Mouse (Mus musculus): ENCODE measurements around the gene Rnf4. TPM values are rescaled to one million over a fixed set of nuclear protein-coding genes. Genes with fewer than 3 reads are reported as not detected.
A peak's percentile ranks its signal among the peaks of the same experiment; 100 is the strongest.

Rnf4 gene
- polyA plus RNA-seq, 1 experiment from 2014 or later, result 138 TPM

DNA sequence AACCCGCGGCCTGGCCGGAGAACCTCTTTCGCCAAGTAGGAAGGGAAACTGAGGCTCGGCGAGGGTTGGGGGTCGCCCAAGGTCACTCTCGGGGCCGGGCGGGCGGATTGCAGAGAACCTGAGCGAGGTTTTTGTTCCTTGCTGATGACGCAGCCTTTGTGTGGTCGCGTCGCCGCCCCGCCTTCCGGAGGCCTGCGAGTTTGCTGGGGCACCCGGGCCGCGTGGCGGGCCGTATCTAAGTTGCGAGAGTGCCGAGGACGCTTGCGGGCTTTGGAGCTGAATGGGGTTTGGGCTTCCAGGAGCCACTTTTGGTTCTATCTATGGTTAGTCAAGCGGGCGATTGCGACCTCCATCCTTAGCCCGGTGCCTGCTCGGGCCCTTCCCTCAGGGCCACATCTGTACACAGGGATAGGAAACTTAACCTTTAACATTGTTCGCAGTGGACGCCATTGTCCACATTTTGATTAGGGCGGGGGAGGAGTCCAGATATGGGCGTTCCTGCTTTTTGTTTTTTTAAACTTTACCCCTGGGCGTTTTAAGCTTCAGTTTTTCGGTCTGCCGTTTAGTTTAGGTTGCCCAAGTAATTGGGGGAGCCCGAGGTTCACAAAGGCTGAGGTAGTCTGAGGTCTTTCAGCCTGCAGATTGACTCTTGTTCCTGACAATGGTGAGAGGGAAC lies 824 bp downstream of the Rnf4 start:
- peak; percentile 76 for DNase-seq (ENCODE audit: low spot score)

DNA sequence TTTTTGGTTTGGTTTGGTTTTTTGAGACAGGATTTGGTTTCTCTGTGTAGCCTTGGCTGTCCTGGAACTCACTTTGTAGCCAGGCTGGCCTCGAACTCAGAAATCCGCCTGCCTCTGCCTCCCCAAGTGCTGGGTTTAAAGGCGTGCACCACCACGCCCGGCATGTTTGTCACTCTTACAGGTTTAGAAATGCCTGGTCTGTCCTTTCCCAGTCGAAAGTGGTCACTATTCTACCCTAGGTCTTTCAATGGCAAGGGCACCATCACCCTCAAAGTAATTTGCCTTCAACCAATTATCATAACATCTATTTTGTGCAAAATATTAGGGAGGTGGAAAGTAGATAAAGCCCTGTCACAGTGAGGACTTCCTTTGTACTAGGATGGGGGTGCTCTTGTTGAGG lies 4.2 kb downstream of the Rnf4 start:
- DNase-seq (ENCODE audit: low spot score), result no peak

DNA sequence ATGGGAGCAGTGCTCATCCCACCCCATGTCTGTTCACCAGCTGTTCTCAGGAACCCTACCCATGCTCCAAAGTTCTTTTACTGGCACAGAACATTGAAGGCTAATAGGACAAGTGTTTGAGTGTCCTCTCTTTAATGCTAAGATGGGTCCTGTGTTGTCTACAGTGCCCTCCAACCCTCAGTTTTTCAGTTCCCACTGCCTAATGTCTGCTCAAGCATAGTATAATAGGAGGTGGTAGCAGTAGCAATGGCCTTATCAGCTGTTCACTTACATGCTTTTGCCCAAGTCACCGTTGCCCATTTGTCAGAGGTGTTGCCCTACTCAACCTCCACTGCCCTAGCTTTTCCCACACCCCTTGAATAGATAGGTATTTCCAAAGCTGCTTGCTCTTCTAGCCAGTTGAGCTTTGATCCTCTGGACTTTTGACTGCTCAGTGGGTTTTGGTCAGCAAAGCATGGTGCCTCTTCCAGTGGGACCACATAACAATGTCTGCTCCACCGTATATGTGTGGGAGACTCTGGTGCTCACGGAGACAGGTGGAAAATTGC lies 16.1 kb downstream of the Rnf4 start:
- no peak for DNase-seq (ENCODE audit: low spot score)

DNA sequence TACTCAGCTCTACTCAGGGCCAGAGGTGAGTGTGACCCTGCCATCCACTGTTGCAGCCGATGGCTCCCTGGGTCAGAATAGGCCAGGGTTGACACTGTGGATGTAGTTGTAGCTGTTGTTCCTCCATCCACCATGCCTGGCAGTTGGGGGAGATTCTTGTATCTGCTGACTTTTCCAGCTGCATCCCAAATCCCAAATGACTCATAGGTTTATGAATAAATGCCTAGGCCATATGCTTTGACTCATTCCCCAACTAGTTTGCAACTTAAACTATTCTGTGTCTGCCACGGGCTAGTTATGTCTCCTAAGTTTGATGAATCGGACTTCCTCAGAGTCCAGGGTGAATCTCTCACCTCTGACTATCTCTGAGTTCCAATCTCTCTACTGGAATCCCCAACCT lies 24.2 kb downstream of the Rnf4 start:
- no peak for DNase-seq (ENCODE audit: low spot score)

DNA sequence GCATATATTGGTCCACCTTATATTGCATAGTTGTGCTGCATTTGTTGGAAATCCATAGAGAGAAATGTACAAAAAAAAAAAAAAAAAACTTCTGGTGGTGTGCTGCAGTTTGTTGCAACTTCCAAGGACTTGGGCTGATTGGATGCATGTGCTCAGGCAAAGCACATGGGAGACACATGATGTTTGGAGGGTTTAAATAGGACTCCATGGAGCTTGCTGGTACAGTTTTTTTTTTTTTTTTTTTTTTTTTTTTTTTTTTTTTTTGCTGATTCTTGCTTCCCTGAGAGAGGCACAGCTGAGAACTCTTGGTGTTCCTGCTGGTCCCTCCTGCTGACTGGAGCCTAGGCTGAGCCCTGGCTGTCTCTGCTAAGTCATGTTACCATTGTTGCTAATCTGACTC lies 27.0 kb downstream of the Rnf4 start:
- no peak for DNase-seq (ENCODE audit: low spot score)

DNA sequence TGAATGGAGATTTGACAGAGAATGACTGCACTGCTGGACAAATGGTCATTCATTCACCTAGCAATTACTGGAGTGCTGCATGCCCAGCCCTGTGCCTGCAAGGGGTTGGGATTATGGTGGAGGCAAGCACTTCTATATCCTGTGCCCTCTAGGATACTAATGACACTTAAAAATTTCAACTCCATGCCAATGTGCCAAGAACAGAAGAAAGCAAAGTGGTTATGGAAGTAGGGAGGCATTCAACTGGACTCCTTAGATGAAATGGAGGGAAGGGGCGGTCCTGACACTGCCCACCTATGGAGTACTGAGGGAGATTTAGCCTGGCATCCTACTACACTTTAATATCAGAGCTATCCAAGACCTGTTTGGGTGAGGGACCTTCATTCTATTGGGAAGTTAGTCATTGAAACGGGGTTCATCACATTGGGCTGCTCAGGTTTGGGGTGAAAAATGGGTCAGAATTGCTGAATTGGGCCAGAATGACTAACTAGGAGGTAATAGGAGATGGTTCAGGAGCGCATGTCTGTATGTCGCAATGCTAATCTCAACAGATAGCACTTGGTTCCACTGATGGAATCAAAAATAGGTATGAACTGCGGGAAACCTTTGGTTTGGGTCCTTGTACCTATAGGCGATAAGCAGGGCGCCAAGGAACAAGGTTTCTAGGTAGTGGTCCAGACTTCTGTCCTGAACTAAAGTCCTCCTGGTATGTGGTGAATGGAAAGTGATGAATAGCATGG lies 32.6 kb downstream of the Rnf4 start:
- no peak for DNase-seq (ENCODE audit: low spot score)

DNA sequence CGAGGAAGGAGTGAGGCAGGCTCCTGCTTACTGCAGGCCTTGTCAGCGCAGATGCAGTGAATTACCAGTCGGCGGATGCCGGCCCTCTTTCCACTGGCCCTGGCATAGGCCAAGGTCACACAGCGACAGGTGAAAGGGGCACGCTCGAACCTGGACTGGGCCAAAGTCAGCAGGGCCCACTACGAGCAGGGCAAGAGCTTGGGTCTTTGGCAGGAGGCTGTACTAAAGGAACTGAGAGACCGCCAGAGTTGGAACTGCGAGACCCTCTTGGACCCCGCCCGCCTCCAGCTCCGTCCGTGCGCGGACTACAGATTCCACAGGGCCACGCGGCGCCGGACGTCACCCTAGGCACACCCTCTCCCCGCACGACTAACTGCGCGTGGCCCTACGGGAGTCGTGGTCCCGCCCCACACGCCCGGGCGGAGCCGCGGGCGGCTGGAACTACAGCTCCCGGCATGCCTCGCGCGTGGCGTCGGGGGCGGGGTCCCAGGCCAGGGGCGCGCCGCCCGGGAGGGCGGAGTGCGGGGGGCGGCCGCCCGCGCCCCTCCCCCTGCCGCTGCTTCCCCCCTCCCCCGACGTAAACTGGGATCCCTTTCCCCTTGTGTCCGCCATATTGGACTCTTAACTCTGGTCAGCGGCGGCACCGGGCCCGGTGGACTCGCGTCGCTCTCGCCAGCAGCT lies 33.4 kb downstream of the Rnf4 start, which contains the start of gene Fam193a:
TSS of gene Fam193a (plus strand) at position 593 of the 681 bp plus-strand sequence.
- peak; percentile 98 for DNase-seq (ENCODE audit: low spot score)

DNA sequence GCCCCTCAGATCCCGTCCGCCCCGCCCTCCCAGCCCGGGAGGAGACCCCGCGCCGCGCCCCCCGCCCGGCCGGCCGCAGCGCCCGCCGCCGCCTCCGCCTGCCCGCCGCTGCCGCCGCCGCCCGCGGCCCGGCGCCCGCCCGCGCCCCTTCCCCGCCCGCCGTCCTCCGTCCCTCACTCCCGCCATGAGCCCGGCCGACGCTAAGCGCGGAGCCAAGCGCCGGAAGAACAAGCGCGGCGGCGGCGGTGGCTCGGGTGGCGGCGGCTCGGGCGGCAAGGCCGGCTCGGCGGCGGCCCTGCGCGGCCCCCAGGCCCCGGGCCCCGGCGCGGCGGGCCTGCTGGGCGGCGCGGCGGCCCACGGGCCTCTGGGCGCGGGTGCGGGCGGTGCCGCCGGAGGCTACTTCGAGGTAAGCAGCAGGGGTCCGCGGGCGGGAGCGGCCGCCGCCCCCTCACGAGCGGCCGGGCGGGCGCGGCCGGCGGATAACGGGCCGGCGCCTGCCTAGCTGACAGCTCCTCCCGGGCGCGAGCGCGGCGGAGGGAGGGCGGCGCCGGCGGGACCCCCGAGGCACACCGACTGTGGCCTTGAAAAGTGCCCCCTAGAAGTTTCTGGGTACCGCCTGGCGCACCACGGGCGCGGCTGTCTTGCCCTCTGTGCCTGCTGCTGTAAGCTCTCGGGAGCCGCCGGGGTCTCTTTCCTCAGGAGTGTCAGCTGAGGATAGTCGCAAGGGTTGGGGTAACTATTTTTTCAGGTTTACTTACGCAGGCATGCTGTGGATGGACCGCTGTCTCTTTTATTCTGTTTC lies 34.1 kb downstream of the Rnf4 start:
- peak; percentile 39 for DNase-seq (ENCODE audit: low spot score)

DNA sequence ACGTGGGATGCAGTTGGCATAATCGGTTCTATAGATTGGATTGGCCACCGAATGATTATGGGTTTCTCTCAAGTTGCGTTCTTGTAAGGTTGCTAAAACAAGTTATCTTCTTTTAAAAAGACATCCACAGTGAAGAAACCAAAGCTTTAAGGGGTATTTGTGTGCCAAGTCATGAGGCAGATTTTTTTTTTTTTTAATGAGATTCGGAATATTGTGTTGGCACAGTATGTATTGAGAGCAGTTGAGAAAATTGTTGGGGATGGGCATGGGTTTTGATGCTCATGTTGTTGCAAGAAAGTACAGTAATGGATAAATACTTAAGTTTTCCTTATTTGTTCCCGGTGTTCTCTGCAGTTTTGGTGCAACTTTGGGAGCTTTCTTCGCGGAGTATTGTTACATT lies 34.8 kb downstream of the Rnf4 start:
- no peak for DNase-seq (ENCODE audit: low spot score)

DNA sequence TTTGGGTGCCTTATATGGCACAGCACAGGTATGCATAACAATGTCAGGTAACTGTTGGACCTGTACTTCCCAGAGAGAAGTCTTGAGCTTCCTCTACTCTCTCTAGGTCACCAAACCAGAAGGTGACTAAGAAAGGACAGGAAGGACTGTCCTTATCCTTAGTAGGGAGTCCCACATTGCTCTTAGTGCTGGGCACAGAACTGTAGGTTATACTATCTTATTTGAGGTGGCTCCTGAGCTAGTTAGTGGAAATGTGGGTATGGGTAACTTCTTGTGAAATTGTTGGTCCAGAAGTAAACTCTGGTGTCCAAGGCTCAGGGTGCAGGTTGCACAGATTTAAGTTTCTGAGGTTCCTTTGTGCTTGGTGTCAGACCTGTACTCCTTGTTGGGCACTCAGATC lies 36.1 kb downstream of the Rnf4 start:
- DNase-seq (ENCODE audit: low spot score), result no peak

DNA sequence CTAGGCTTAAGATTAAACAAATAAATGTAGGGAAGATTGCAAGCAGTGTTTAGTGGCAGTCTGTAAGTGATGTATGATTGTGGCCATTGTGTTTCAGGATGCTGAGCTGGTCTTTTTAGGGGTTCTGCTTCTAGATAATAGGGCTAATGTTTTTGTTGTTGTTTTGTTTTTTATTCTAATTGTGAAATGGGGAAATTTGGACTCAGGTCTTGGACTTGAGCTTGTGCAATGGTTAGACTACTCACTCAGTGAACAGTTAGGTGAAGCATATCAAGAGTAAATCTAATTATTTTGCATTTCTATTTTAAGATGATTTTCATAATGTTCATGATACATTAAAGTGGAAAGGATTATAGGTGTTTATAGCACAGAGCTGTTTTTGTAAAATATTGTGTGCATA lies 36.5 kb downstream of the Rnf4 start:
- no peak for DNase-seq (ENCODE audit: low spot score)

DNA sequence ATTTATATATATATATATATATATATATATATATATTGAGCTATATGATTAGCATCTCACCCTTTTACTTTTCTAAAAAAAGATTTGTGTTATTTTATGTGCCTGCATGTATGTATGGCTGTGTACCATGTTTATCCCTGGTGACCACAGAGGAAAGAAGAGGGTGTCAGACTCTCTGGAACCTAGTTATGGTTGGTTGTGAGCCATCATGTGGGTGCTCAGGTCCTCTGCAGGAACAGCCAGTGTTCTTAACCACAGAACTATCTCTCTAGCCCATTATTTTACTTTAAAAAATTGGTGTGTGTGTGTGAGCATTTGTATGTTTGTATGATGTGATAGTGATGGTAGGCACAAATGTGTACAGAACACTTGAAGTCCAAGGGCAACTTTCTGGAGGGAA lies 42.7 kb downstream of the Rnf4 start:
- DNase-seq (ENCODE audit: low spot score), result no peak

DNA sequence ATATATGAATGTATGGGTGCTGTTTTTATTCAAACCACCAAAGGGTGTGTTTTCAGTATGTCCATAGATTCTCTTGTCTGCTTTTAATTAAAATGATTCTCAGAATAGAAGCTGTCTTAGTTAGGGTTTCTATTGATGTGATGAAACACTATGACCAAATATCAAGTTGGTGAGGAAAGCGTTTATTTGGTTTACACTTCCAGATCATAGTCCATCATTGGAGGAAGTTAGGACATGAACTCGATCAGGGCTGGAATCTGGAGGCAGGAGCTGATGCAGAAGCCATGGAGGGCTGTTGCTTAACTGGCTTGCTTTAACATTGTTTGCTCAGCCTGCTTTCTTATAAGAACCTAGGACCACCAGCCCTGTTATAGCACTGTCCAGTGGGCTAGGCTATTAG lies 45.6 kb downstream of the Rnf4 start:
- no peak for DNase-seq (ENCODE audit: low spot score)

DNA sequence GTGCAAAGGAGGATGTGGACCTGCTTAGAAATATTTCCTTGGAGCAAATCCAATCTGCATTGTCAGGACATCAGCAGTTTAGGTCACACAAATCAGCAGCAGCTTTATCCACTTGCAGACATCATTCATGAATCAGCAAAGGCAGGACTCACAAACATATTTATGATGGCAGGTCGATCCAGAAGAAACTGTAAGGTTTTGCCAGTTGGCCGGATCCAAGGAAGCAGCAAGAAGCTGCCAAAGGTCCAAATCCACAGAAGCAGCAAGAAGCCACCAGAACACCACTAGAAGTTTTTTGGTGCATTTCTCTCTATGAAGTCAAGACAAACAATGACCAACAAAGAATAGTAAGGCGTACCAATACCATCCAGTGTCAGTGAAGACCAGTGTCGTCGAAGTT lies 49.5 kb downstream of the Rnf4 start:
- no peak for DNase-seq (ENCODE audit: low spot score)

DNA sequence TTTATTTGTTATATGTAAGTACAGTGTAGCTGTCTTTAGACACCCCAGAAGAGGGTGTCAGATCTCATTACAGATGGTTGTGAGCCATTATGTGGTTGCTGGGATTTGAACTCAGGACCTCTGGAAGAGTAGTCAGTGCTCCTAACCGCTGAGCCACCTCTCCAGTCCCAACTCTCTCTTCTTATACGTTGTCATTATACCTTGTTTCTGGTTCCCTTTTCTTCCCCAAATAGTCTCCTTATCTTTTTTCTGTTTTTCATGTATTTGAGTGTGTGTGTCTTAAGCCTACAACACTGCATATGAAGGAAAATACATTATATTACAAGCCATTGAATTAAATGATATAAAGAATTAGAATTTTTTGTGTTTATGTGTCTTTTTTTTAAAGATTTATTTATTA lies 50.7 kb downstream of the Rnf4 start:
- DNase-seq (ENCODE audit: low spot score), result no peak

DNA sequence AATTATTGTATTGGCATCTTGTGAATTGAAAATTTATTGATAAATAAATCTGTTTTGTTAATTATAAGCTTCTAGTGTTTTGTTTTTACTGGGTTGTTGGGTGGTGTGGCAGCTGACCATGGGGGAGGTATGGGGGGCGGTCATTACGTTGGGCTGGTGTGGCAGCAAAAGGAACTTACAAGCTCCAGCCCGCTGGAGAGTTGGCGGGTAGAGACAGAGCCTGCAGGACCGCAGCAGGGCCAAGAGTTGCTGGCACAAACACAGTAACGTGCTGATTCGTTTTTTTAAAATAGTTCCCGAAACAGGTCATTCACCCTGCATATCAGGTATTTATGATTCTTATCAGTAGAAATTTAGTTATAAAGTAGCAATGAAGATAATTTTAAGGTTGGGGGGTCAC lies 57.2 kb downstream of the Rnf4 start:
- no peak for DNase-seq (ENCODE audit: low spot score)

DNA sequence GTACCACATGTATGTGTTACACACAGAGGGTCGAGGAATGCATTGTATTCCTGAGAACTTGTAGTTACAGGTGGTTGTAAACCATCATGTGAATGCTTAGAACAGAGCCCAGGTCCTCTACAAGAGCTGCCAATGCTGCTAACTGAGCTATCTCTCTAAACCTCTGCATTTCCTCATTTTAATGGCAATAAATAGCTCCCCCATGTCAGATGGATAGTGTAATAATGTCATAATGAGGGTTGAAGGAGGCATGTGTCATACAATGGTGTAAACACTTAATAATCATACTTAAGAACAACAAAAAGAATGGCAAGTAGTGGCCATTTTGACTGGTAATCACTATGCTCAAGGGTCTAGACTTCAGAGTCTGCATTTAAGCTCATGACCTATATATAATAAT lies 59.3 kb downstream of the Rnf4 start:
- no peak for DNase-seq (ENCODE audit: low spot score)

DNA sequence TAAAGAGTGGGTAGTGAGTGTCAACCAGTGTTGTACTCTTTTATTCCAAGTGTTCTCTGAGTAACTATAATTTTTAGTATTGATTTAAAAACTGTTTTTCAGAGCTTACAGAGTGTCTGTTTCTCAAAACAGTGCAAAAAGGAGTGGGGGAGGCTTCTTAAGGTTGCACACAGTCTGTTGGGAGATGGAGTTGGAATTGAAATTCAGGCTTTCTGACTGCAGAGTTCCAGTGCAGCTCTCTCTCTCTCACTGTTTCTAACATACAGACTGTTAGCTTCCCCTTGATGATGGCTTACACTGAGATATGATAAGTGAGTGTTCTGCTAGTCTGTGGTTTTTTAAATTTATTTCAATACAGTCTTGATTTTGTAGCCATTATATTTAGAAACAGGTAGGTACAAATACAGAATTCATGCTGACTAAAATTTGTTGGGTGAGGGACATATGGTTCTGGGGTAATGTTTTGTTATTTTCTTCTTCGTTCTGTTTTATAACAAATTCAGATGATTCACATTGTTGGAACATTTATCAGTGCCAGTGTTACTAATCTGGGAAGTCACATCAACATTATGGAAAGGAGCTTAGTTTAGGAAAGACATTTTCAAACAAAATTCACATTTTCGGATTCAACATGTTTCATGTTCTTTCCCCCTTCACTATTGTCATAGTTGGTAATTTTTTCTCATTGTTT lies 59.9 kb downstream of the Rnf4 start:
- DNase-seq (ENCODE audit: low spot score), result no peak

DNA sequence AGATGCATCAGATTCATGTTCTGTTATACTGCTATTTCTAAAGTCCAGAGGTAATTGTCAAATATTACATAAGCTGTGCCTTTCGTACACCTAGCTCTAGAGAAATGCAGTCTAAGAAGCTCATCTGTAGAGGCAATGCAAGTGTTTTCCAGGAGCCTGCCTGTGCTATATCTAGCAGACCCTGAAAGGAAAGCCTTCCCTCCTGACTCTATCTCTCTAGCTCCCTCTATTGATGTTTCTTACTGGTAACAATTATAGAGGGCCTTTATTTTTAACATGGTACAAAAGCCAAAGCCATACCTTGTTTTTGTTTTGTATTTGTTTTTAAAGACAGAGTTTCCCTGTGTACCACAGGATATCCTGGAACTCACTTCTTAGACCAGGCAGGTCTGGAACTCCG lies 61.8 kb downstream of the Rnf4 start:
- peak; percentile 4 for DNase-seq (ENCODE audit: low spot score)

DNA sequence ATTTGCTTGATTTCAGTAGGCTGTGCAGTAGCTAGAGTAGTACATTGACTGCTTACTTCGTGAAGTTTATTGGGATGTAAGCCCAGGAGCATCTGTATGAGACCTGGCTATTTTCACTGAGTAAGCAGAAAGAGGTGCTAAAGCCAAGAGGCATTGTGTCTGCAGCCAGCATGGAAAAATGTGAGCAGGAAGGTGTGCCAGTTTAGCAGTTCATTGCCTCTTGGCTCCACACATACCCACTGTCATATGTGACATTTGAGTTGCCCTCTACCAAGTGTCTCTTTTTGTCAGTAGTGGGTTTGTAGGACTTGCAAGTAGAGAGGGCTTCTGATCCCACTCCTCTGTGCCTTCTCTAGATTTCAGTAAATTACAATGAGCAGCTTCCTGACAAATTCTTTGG lies 62.2 kb downstream of the Rnf4 start:
- DNase-seq (ENCODE audit: low spot score), result no peak
